Mouse (Mus musculus): ENCODE data around the gene Wnt2b. TPM values are rescaled to one million over a fixed set of nuclear protein-coding genes. Genes with fewer than 3 reads are reported as not detected.

The Wnt2b gene
- polyA plus RNA-seq (2015; fragmentation: Nextera tagmentation; extraction: Ambion mirVana), result 0.11 and 0.19 TPM in 2 replicates

DNA sequence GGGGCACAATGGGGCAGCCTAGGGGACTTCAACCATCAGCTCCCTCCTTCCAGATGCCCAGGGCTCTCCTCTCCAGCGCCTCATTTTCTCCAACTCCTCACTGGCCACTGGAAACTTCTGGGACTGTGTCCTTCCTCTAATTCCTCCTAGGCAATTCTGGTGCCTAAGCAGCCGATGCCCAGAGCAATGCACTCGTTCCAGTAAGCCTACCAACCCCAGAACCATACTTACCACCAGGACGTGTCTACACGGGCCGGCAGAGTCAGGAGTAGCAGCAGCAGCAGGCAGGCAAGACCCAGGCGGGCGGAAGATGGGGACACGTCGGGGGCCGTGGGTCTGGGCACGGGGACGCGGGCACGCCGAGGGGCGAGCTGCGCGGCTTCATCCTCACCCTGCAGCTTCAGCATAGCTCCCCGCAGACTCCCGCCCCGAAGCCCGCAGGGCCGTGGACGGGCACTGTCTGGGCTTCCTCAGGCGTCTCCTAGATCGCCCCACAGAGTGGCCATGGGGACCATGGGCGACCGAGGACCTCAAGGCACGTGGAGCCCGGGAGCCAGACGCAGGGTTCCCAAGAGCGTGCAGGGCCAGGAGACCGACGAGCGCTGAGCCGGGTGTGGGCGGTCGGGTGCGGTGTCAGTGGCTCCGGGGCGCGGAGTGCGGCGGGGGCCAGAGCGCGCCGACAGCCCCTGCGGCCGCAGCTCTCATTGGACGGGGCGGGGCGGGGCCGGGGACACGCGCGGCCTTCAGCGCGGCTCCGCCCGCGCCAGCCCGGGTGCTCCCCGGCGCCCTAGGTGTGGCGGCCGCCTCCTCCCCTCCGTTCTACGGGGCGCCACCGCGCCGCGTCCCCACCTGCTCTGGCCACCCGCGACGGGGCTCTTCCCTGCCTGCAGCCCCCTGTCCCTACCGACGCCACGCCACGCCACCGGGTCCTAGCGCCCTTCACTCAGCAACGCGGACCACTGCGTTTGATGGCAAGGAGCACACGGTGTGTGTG lies at the start of gene Wnt2b:
Wnt2b (minus strand) TSS at position 856 of the 994 bp plus-strand sequence.
- 1% methylated on average over 82 of the region's 87 CpGs for WGBS (ENCODE audit: insufficient replicate concordance)

GRCm38 (mm10) chr3:105010681-105011339 lies 49.1 kb upstream of the Wnt2b start:
- WGBS (ENCODE audit: insufficient replicate concordance), result 72% methylated on average over 11 of the region's 11 CpGs
- no peaks in the 10 kb centered on the region for H3K9me3 ChIP-seq (replicated peaks; ENCODE audit: control insufficient read depth, low read length)
- no peaks in the 10 kb centered on the region for H3K27me3 ChIP-seq (ENCODE audit: control insufficient read depth, insufficient read depth, low read depth, low read length)
- H3K36me3 ChIP-seq (ENCODE audit: control insufficient read depth, insufficient read depth), result no peaks in the 10 kb centered on the region
- no peak for ATAC-seq (ENCODE audit: low read depth)
- no peak overlapping the region for H3K9ac ChIP-seq (ENCODE audit: low read depth, low read length)
- H3K4me3 ChIP-seq (ENCODE audit: low read depth, low read length), result no peak overlapping the region
- H3K4me1 ChIP-seq (ENCODE audit: control insufficient read depth, low read depth, low read length), result no peaks in the 10 kb centered on the region
- H3K4me2 ChIP-seq (ENCODE audit: low read depth, low read length), result no peak overlapping the region
- H3K27ac ChIP-seq (ENCODE audit: low read length), result no peak overlapping the region

More for the DNA sequence above, at the start of gene Wnt2b:
- Histone ChIP-seq H3K4me1 (ENCODE audit: control insufficient read depth, low read depth, low read length) (peaks cover 6% of the 10 kb centered on the region), H3K4me3 (ENCODE audit: low read depth, low read length) (peak within 1 kb of the TSS; percentile 55), H3K9me3 (replicated peaks; ENCODE audit: control insufficient read depth, low read length) (no peaks in the 10 kb centered on the region), H3K4me2 (ENCODE audit: low read depth, low read length) (peak within 1 kb of the TSS; percentile 67), H3K9ac (ENCODE audit: low read depth, low read length) (no peak within 1 kb of the TSS), H3K27ac (ENCODE audit: low read length) (no peak within 1 kb of the TSS), H3K27me3 (ENCODE audit: control insufficient read depth, insufficient read depth, low read depth, low read length) (peaks cover 56% of the 10 kb centered on the region), H3K36me3 (ENCODE audit: control insufficient read depth, insufficient read depth) (no peaks in the 10 kb centered on the region)
- peak; percentile 63 for ATAC-seq (ENCODE audit: low read depth)

DNA sequence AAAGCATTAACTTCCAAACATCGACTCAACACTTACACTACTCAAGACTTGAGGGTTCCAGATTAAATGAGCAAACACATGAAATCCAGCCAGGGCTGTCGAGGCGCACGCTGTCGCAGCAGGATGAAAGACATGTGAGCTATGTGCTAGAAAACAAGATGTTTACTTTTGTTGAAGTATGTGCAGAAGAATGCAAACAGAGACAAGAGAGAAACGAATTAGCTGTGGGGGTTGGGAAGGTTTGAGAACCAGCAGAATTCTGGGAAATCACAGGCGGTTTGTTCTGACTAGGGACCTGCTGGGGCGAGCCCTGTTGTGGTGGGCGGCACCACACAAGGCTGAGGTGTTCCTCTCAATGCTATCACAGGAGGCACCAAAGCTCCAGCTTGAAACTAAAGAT lies 46.3 kb upstream of the Wnt2b start:
- WGBS (ENCODE audit: insufficient replicate concordance), result 55% methylated on average over 9 of the region's 9 CpGs

DNA sequence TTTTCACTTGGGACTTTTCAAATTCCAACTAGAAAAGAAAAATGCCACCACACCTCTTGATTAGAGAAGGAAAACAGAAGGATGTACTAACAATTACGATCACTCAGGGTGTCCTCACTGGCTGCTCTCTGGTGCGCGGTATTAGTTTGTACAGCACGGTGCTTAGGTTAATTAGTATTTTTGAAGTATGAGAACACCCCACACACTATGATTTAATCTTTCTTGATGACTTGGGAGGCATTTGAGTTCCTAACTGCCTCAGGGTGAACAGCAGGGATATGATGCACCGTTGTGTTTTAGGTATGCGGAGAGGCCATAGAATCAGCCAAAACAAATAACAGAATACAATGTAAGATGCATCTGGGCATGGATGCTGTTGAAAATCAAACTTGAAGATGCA lies 44.4 kb upstream of the Wnt2b start:
- no peak for ATAC-seq (ENCODE audit: low read depth)
- Histone ChIP-seq H3K27me3 (ENCODE audit: control insufficient read depth, insufficient read depth, low read depth, low read length) (no peaks in the 10 kb centered on the region), H3K9ac (ENCODE audit: low read depth, low read length) (no peak overlapping the region), H3K4me1 (ENCODE audit: control insufficient read depth, low read depth, low read length) (no peaks in the 10 kb centered on the region), H3K4me2 (ENCODE audit: low read depth, low read length) (no peak overlapping the region), H3K36me3 (ENCODE audit: control insufficient read depth, insufficient read depth) (no peaks in the 10 kb centered on the region), H3K4me3 (ENCODE audit: low read depth, low read length) (no peak overlapping the region), H3K27ac (ENCODE audit: low read length) (no peak overlapping the region), H3K9me3 (replicated peaks; ENCODE audit: control insufficient read depth, low read length) (no peaks in the 10 kb centered on the region)
- 83% methylated on average over 6 of the region's 6 CpGs for WGBS (ENCODE audit: insufficient replicate concordance)

More for the DNA sequence above, 46.3 kb upstream of the Wnt2b start:
- Histone ChIP-seq H3K4me2 (ENCODE audit: low read depth, low read length) (no peak overlapping the region), H3K9ac (ENCODE audit: low read depth, low read length) (no peak overlapping the region), H3K4me3 (ENCODE audit: low read depth, low read length) (no peak overlapping the region), H3K36me3 (ENCODE audit: control insufficient read depth, insufficient read depth) (no peaks in the 10 kb centered on the region), H3K4me1 (ENCODE audit: control insufficient read depth, low read depth, low read length) (no peaks in the 10 kb centered on the region), H3K27ac (ENCODE audit: low read length) (no peak overlapping the region), H3K27me3 (ENCODE audit: control insufficient read depth, insufficient read depth, low read depth, low read length) (no peaks in the 10 kb centered on the region), H3K9me3 (replicated peaks; ENCODE audit: control insufficient read depth, low read length) (no peaks in the 10 kb centered on the region)
- no peak for ATAC-seq (ENCODE audit: low read depth)

DNA sequence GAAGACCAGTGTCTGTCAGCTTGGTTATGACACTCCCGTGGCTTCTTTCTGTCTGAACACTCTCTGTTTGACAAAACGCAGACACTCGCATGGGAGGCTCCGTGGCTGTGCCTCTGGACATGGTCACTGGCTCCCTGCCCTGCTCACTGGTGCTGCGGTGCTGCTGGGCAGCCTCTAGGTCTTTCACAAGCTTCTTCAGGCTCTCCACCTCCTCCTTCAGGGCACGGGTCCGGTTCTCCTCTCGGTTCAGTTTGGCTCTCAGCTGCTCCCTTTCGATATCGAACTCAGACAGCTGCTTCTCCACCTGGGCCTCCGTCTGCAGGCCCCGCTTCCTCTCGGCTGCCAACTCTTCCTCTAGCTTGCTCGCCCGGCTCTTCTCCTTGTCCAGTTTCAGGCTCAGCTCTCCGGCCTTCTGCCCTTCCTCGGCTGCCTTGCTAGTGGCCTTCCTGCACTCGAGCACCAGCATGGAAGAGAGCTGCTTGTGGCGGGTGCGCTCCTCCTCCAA lies 43.9 kb upstream of the Wnt2b start:
- WGBS (ENCODE audit: insufficient replicate concordance), result 69% methylated on average over 20 of the region's 20 CpGs
- Histone ChIP-seq H3K9me3 (replicated peaks; ENCODE audit: control insufficient read depth, low read length) (no peaks in the 10 kb centered on the region), H3K36me3 (ENCODE audit: control insufficient read depth, insufficient read depth) (no peaks in the 10 kb centered on the region), H3K4me2 (ENCODE audit: low read depth, low read length) (no peak overlapping the region), H3K4me3 (ENCODE audit: low read depth, low read length) (no peak overlapping the region), H3K4me1 (ENCODE audit: control insufficient read depth, low read depth, low read length) (no peaks in the 10 kb centered on the region), H3K9ac (ENCODE audit: low read depth, low read length) (no peak overlapping the region), H3K27ac (ENCODE audit: low read length) (no peak overlapping the region), H3K27me3 (ENCODE audit: control insufficient read depth, insufficient read depth, low read depth, low read length) (no peaks in the 10 kb centered on the region)
- ATAC-seq (ENCODE audit: low read depth), result no peak

- Histone ChIP-seq H3K9ac (ENCODE audit: low read depth, low read length) (no peak overlapping the region), H3K27ac (ENCODE audit: low read length) (no peak overlapping the region), H3K4me3 (ENCODE audit: low read depth, low read length) (no peak overlapping the region), H3K4me1 (ENCODE audit: control insufficient read depth, low read depth, low read length) (no peaks in the 10 kb centered on the region), H3K4me2 (ENCODE audit: low read depth, low read length) (no peak overlapping the region), H3K9me3 (replicated peaks; ENCODE audit: control insufficient read depth, low read length) (no peaks in the 10 kb centered on the region), H3K27me3 (ENCODE audit: control insufficient read depth, insufficient read depth, low read depth, low read length) (no peaks in the 10 kb centered on the region), H3K36me3 (ENCODE audit: control insufficient read depth, insufficient read depth) (no peaks in the 10 kb centered on the region)
- WGBS (ENCODE audit: insufficient replicate concordance), result 76% methylated on average over 10 of the region's 10 CpGs
- ATAC-seq (ENCODE audit: low read depth), result no peak
Observed at GRCm38 (mm10) chr3:105005011-105005410, 43.3 kb upstream of the Wnt2b start.

- no peak overlapping the region for H3K9ac ChIP-seq (ENCODE audit: low read depth, low read length)
- H3K9me3 ChIP-seq (replicated peaks; ENCODE audit: control insufficient read depth, low read length), result no peaks in the 10 kb centered on the region
- H3K27ac ChIP-seq (ENCODE audit: low read length), result no peak overlapping the region
- H3K27me3 ChIP-seq (ENCODE audit: control insufficient read depth, insufficient read depth, low read depth, low read length), result no peaks in the 10 kb centered on the region
- no peak for ATAC-seq (ENCODE audit: low read depth)
- H3K4me1 ChIP-seq (ENCODE audit: control insufficient read depth, low read depth, low read length), result no peaks in the 10 kb centered on the region
- H3K4me3 ChIP-seq (ENCODE audit: low read depth, low read length), result no peak overlapping the region
- H3K36me3 ChIP-seq (ENCODE audit: control insufficient read depth, insufficient read depth), result no peaks in the 10 kb centered on the region
- no peak overlapping the region for H3K4me2 ChIP-seq (ENCODE audit: low read depth, low read length)
- 75% methylated on average over 14 of the region's 14 CpGs for WGBS (ENCODE audit: insufficient replicate concordance)
Observed at GRCm38 (mm10) chr3:105003960-105004463, 42.3 kb upstream of the Wnt2b start.

GRCm38 (mm10) chr3:105001374-105001773 lies 39.7 kb upstream of the Wnt2b start:
- Histone ChIP-seq H3K9me3 (replicated peaks; ENCODE audit: control insufficient read depth, low read length) (no peaks in the 10 kb centered on the region), H3K4me3 (ENCODE audit: low read depth, low read length) (no peak overlapping the region), H3K4me1 (ENCODE audit: control insufficient read depth, low read depth, low read length) (no peaks in the 10 kb centered on the region), H3K27ac (ENCODE audit: low read length) (no peak overlapping the region), H3K36me3 (ENCODE audit: control insufficient read depth, insufficient read depth) (no peaks in the 10 kb centered on the region), H3K4me2 (ENCODE audit: low read depth, low read length) (no peak overlapping the region), H3K27me3 (ENCODE audit: control insufficient read depth, insufficient read depth, low read depth, low read length) (no peaks in the 10 kb centered on the region; the same call in 1 of the 2 replicates), H3K9ac (ENCODE audit: low read depth, low read length) (no peak overlapping the region)
- 11% methylated on average over 6 of the region's 6 CpGs for WGBS (ENCODE audit: insufficient replicate concordance)
- ATAC-seq (ENCODE audit: low read depth), result no peak
